Mouse (Mus musculus): ENCODE data around the gene Spindoc. TPM values are rescaled to one million over a fixed set of nuclear protein-coding genes. Genes with fewer than 3 reads are reported as not detected.

The Spindoc gene
- polyA plus RNA-seq, 2 experiments: 21.9 to 37.6 TPM

DNA sequence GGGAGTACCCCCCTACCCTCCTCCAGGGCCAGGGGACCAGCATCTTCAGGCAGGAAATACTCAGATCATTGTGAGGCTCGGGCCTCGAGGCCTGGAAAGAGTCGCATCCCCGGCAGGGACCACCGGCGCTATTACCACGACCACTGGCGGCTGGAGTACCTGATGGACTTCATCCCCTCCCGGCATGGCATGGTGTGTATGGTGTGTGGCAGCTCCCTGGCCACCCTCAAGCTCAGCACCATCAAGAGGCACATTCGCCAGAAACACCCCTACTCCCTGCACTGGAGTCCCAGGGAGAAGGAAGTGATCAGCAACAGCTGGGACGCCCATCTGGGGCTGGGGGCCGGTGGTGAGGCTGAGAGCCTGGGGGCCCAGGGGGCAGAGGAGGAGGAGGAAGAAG is 37.3 kb upstream of the Spindoc start:
- no peak for ATAC-seq (ENCODE audit: low FRiP score, low read depth)
- H3K36me3 ChIP-seq (ENCODE audit: control insufficient read depth, insufficient read depth, low read length): peaks cover 51% of the 10 kb centered on the region

DNA sequence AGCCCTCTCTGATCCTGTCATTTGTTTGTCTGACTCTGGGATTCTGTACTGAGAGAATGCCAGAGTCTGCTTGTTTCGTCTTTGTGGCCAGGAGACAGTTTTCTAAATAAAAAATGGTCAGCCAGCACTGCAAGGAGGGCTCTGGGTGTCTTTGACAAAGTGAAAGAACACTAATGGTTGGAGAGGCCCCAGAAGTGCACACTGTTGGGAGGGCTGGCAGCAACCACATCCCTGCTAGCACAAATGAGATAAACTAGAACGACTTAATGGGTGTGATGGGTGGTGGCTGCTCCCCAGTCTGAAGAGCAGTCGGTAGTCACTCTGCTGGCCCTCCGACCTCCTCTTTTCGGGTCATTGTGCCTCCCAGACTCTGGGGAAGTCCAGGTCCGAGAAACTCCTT is 36.3 kb upstream of the Spindoc start:
- Histone ChIP-seq H3K9ac (ENCODE audit: low read depth, low read length, severe bottlenecking) (peak overlapping the region; percentile 98), H3K27ac (replicated peaks; ENCODE audit: low read depth, low read length) (no peak overlapping the region), H3K4me3 (replicated peaks; ENCODE audit: low read length) (peak overlapping the region; percentile 86), H3K36me3 (ENCODE audit: control insufficient read depth, insufficient read depth, low read length) (peaks cover 41% of the 10 kb centered on the region), H3K27me3 (ENCODE audit: control insufficient read depth, insufficient read depth, low read length) (no peaks in the 10 kb centered on the region), H3K4me2 (replicated peaks; ENCODE audit: low read depth, low read length, severe bottlenecking) (peak overlapping the region; percentile 65), H3K9me3 (ENCODE audit: control insufficient read depth, low read length) (no peaks in the 10 kb centered on the region), H3K4me1 (ENCODE audit: control insufficient read depth, insufficient read depth, low read length) (peaks cover 61% of the 10 kb centered on the region)
- TF ChIP-seq POLR2A (IDR thresholded peaks at IDR 0.05; ENCODE audit: borderline replicate concordance, extremely low read depth, insufficient read depth, insufficient read length): no peak
- 31% methylated on average over 6 of the region's 6 CpGs for WGBS
- no peak for ATAC-seq (ENCODE audit: low FRiP score, low read depth)
- DNase-seq (ENCODE audit: low spot score): no peak

More for the DNA sequence above, 37.3 kb upstream of the Spindoc start:
- H3K4me1 ChIP-seq (ENCODE audit: control insufficient read depth, insufficient read depth, low read length): peaks cover 61% of the 10 kb centered on the region
- WGBS: 54% methylated on average over 12 of the region's 12 CpGs
- peak overlapping the region; percentile 65 for H3K4me2 ChIP-seq (replicated peaks; ENCODE audit: low read depth, low read length, severe bottlenecking)
- DNase-seq (ENCODE audit: low spot score): no peak
- peak overlapping the region; percentile 0; the same call in 1 of the 2 replicates for H3K4me3 ChIP-seq (replicated peaks; ENCODE audit: low read length)
- peak overlapping the region; percentile 98; the same call in 1 of the 2 replicates for H3K9ac ChIP-seq (ENCODE audit: low read depth, low read length, severe bottlenecking)
- no peak overlapping the region for H3K27ac ChIP-seq (replicated peaks; ENCODE audit: low read depth, low read length)
- no peaks in the 10 kb centered on the region for H3K9me3 ChIP-seq (ENCODE audit: control insufficient read depth, low read length)
- TF ChIP-seq POLR2A (IDR thresholded peaks at IDR 0.05; ENCODE audit: borderline replicate concordance, extremely low read depth, insufficient read depth, insufficient read length): no peak
- H3K27me3 ChIP-seq (ENCODE audit: control insufficient read depth, insufficient read depth, low read length): no peaks in the 10 kb centered on the region

DNA sequence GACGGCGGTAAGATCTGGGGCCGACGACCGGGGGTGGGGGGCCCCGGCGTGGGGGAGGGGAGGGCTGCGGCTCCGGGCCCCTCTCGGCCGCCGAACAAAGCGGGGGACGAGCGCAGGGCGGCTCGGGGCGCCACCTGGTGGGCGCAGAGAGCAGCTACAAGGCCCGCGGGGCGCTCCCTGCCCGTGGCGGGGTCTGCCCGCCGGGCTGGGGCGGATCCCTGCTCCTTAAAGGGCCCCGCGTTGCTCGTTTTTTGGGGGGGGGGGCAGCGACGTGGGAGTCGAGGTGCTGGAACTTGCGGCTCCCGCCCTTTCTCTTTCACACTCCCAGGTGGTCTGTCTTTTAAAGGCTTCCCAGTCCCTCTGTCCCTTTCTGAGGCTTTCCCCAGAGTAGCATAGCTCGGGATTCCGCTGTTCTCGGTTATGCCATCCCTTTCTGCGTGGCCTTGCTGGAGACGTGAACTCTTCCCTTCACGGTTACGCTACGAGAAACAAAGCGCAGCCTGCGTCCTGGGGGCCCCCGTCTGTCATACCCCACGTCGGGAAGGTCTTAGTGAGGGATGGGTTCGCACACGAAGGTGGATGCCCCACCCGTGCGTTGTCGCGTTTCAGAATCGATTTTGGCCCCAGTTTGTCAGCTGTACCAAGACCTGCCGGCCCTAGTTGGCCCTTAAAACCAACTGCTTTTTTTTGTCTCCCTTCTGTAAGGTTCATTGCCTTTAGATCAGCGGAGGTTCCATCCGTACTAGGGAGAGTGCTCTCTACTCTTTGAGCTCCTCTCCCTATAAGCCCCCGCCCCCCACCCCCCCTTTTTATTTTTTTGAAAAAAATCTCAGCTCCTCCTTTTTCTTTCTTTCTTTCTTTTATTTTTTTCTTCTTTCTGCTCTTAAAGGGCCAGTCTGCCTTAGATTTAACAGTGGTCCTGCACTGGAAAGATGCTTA is 35.4 kb upstream of the Spindoc start:
- DNase-seq (ENCODE audit: low spot score) (peak; percentile 87), ATAC-seq (ENCODE audit: low FRiP score, low read depth) (peak; percentile 82)
- Histone ChIP-seq H3K9ac (ENCODE audit: low read depth, low read length, severe bottlenecking) (peak overlapping the region; percentile 98), H3K4me2 (replicated peaks; ENCODE audit: low read depth, low read length, severe bottlenecking) (peak overlapping the region; percentile 65), H3K36me3 (ENCODE audit: control insufficient read depth, insufficient read depth, low read length) (peaks cover 33% of the 10 kb centered on the region), H3K4me3 (replicated peaks; ENCODE audit: low read length) (peak overlapping the region; percentile 86), H3K27me3 (ENCODE audit: control insufficient read depth, insufficient read depth, low read length) (no peaks in the 10 kb centered on the region), H3K27ac (replicated peaks; ENCODE audit: low read depth, low read length) (peak overlapping the region; percentile 97), H3K4me1 (ENCODE audit: control insufficient read depth, insufficient read depth, low read length) (peaks cover 53% of the 10 kb centered on the region), H3K9me3 (ENCODE audit: control insufficient read depth, low read length) (no peaks in the 10 kb centered on the region)
- no peak for TF ChIP-seq POLR2A (IDR thresholded peaks at IDR 0.05; ENCODE audit: borderline replicate concordance, extremely low read depth, insufficient read depth, insufficient read length)
- WGBS: under 1% methylated on average over 28 of the region's 59 CpGs

DNA sequence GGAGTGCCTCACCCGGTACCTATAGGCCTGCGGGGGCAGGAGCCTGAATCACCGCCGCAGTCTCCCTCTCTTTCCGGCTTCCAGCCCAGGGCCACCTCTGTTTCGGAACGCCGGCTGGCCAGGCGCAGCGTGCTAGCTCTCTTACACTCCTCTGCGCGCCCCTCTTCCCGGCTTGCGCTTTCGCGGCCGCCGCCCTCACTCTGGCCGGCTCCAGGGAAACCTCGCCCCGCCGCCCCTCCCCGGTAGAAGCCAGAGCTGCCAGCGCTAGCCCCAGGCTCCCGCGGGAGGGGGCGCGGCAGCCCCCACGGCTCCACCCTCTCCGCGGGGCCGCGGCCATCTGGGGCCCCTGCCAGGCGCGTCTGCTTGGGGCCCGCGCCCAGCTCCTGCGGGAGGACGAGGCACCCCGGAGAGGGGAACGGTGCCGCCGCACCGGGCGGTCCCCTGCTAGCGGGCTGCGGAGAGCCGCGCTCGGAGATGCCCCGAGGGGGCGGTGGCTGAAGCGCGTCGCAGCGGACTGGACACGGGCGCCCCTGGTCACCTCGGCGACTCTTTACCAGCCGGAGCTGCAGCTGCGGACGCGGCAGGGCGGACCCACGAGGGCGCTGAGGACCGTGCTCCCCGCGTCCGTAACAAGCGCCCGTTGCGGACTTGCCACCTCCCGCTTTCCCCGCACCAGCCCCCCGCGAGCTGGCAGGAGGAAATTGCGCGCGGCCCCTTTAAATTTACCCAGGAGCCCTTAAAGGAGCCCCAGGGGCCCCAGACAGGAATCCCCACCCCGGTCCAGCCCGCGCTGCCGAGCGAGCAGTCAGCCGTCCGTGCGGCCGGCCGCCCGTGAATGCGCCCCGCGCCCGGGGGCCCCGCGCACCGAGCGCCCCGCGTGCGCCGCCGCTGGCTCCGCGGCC is 34.3 kb upstream of the Spindoc start, which contains the start of gene 2700081O15Rik:
2700081O15Rik (plus strand) TSS at position 792 of the 902 bp plus-strand sequence.
- Histone ChIP-seq H3K9ac (ENCODE audit: low read depth, low read length, severe bottlenecking) (peak within 1 kb of the TSS; percentile 98), H3K27ac (replicated peaks; ENCODE audit: low read depth, low read length) (peak within 1 kb of the TSS; percentile 97), H3K9me3 (ENCODE audit: control insufficient read depth, low read length) (no peaks in the 10 kb centered on the region), H3K4me1 (ENCODE audit: control insufficient read depth, insufficient read depth, low read length) (peaks cover 43% of the 10 kb centered on the region), H3K4me2 (replicated peaks; ENCODE audit: low read depth, low read length, severe bottlenecking) (peak within 1 kb of the TSS; percentile 65), H3K36me3 (ENCODE audit: control insufficient read depth, insufficient read depth, low read length) (peaks cover 22% of the 10 kb centered on the region), H3K4me3 (replicated peaks; ENCODE audit: low read length) (peak within 1 kb of the TSS; percentile 86), H3K27me3 (ENCODE audit: control insufficient read depth, insufficient read depth, low read length) (no peaks in the 10 kb centered on the region)
- peak; percentile 68 for ATAC-seq (ENCODE audit: low FRiP score, low read depth)
- DNase-seq (ENCODE audit: low spot score): peak; percentile 89
- 0 out of 2 replicates have a peak, but pooled peaks have one; percentile 50 for TF ChIP-seq POLR2A (IDR thresholded peaks at IDR 0.05; ENCODE audit: borderline replicate concordance, extremely low read depth, insufficient read depth, insufficient read length)
- WGBS: 0% methylated on average over 38 of the region's 107 CpGs
